ENCODE assay signal across 28 mouse cellular contexts in genomic region chr9:43997681-43998080, GRCm38 (mm10). TPM values are rescaled to one million over a fixed set of nuclear protein-coding genes. Genes with fewer than 3 reads are reported as not detected.
DNase-seq lines count a peak whose midpoint lies in the region; ATAC-seq and TF ChIP-seq lines count a peak whose summit lies in the region.
"Had no signal": no experiment of that assay in that cellular context is flagged by ENCODE, and none has a peak within 500 bp of the region (broad histone marks: within the 10 kb centered on the region; RNA-seq: fewer than 3 reads in every experiment).

No protein-coding gene starts in this region.

- WGBS in forebrain, embryonic 14.5 days, result 75% methylated on average over 2 of the region's 2 CpGs
- 79% methylated on average over 2 of the region's 2 CpGs for WGBS in forebrain, embryonic 13.5 days
- WGBS in lung, postnatal 0 days, result 78% methylated on average over 2 of the region's 2 CpGs

- no peak overlapping the region for H3K4me3 ChIP-seq in forebrain, embryonic 14.5 days (ENCODE audit: low read depth, low read length)
- H3K4me3 ChIP-seq in forebrain, embryonic 13.5 days, result no peak overlapping the region
- no peak overlapping the region for H3K4me3 ChIP-seq in embryonic fibroblast, embryonic 13.5 days (ENCODE audit: insufficient read depth, low read length)
- H3K4me3 ChIP-seq in lung, postnatal 0 days (ENCODE audit: low read depth, low read length), result no peak overlapping the region
- H3K4me3 ChIP-seq: forebrain, embryonic 10.5 days; heart, embryonic 12.5 days; hindbrain, embryonic 10.5 days; intestine, embryonic 15.5 days; limb, embryonic 13.5 days had no signal

- no peak for TF ChIP-seq POLR2A in embryonic fibroblast, embryonic 13.5 days (IDR thresholded peaks at IDR 0.05; ENCODE audit: low read depth, low read length)

- H3K4me1 ChIP-seq in forebrain, embryonic 14.5 days (ENCODE audit: control insufficient read depth, insufficient read depth, low read length), result no peaks in the 10 kb centered on the region
- H3K4me1 ChIP-seq in forebrain, embryonic 13.5 days, result peaks cover 10% of the 10 kb centered on the region
- H3K4me1 ChIP-seq in embryonic fibroblast, embryonic 13.5 days (ENCODE audit: control insufficient read depth, insufficient read depth, low read length), result peaks cover 6% of the 10 kb centered on the region
- no peaks in the 10 kb centered on the region for H3K4me1 ChIP-seq in lung, postnatal 0 days (ENCODE audit: insufficient read depth, low read depth, low read length)

- peak; percentile 44 for DNase-seq in forebrain, embryonic 14.5 days (ENCODE audit: low spot score)
- DNase-seq in layer of hippocampus, adult 9-10 months (ENCODE audit: low spot score), result peak; percentile 25
- DNase-seq in layer of hippocampus, postnatal 25 days (ENCODE audit: extremely low spot score in 1 of 2, low spot score in 1 of 2), result no peak
- peak; percentile 81 for DNase-seq in NIH3T3 (ENCODE audit: low read depth)
- no peak for DNase-seq in lung, postnatal 0 days (ENCODE audit: low spot score)
- DNase-seq: adrenal gland, adult 2 months; cerebellum, adult 18-20 months; cerebellum, postnatal 14 days; gastrocnemius, postnatal 14 days; heart, adult 18-20 months; heart, postnatal 10 days; kidney, adult 8-10 months; kidney, postnatal 14 days; lung, embryonic 14.5 days; lung, postnatal 4 days; right cerebral cortex, adult 18-20 months; right cerebral cortex, postnatal 4 days; thymus, adult 2 months had no signal

- no peaks in the 10 kb centered on the region for H3K36me3 ChIP-seq in forebrain, embryonic 14.5 days (ENCODE audit: control insufficient read depth, insufficient read depth, low read length)
- no peaks in the 10 kb centered on the region for H3K36me3 ChIP-seq in forebrain, embryonic 13.5 days (ENCODE audit: poor library complexity, severe bottlenecking)
- no peaks in the 10 kb centered on the region for H3K36me3 ChIP-seq in lung, postnatal 0 days (ENCODE audit: insufficient read depth, low read length)
- H3K36me3 ChIP-seq: forebrain, embryonic 10.5 days; heart, embryonic 12.5 days; hindbrain, embryonic 10.5 days; intestine, embryonic 15.5 days; limb, embryonic 13.5 days had no signal

- H3K27me3 ChIP-seq in forebrain, embryonic 14.5 days (replicated peaks; ENCODE audit: control insufficient read depth, insufficient read depth, low read length), result no peaks in the 10 kb centered on the region
- H3K27me3 ChIP-seq in forebrain, embryonic 13.5 days, result no peaks in the 10 kb centered on the region
- H3K27me3 ChIP-seq in lung, postnatal 0 days (replicated peaks; ENCODE audit: insufficient read depth, low read length), result no peaks in the 10 kb centered on the region
- H3K27me3 ChIP-seq: heart, embryonic 12.5 days; intestine, embryonic 15.5 days; limb, embryonic 13.5 days had no signal

- no peak for TF ChIP-seq EP300 in lung, postnatal 0 days (IDR thresholded peaks at IDR 0.05)

- no peak overlapping the region for H3K27ac ChIP-seq in forebrain, embryonic 14.5 days (ENCODE audit: low read depth, low read length)
- no peak overlapping the region for H3K27ac ChIP-seq in forebrain, embryonic 13.5 days
- peak overlapping the region; percentile 25; the same call in 1 of the 2 replicates for H3K27ac ChIP-seq in embryonic fibroblast, embryonic 13.5 days (ENCODE audit: insufficient read depth, low read length)
- H3K27ac ChIP-seq in lung, postnatal 0 days (ENCODE audit: low read length), result no peak overlapping the region
- H3K27ac ChIP-seq: forebrain, embryonic 10.5 days; hindbrain, embryonic 10.5 days; intestine, embryonic 15.5 days; limb, embryonic 13.5 days; liver, embryonic 14.5 days had no signal

- ATAC-seq in forebrain, embryonic 14.5 days, result no peak
- no peak for ATAC-seq in forebrain, embryonic 13.5 days
- ATAC-seq in lung, postnatal 0 days, result no peak
- ATAC-seq: hindbrain, embryonic 16.5 days; intestine, embryonic 15.5 days; Patski had no signal

- H3K4me2 ChIP-seq in forebrain, embryonic 14.5 days (ENCODE audit: low read length), result no peak overlapping the region
- H3K4me2 ChIP-seq in forebrain, embryonic 13.5 days, result no peak overlapping the region
- no peak overlapping the region for H3K4me2 ChIP-seq in lung, postnatal 0 days (replicated peaks; ENCODE audit: low read depth, low read length)
- H3K4me2 ChIP-seq: heart, embryonic 12.5 days; intestine, embryonic 15.5 days; limb, embryonic 13.5 days; lung, embryonic 14.5 days had no signal

- no peaks in the 10 kb centered on the region for H3K9me3 ChIP-seq in forebrain, embryonic 14.5 days (replicated peaks; ENCODE audit: control insufficient read depth, low read length)
- no peaks in the 10 kb centered on the region for H3K9me3 ChIP-seq in forebrain, embryonic 13.5 days (replicated peaks)
- H3K9me3 ChIP-seq in lung, postnatal 0 days (ENCODE audit: low read length), result no peaks in the 10 kb centered on the region
- H3K9me3 ChIP-seq: forebrain, embryonic 10.5 days; hindbrain, embryonic 10.5 days; intestine, embryonic 15.5 days; limb, embryonic 13.5 days had no signal

- no peak overlapping the region for H3K9ac ChIP-seq in forebrain, embryonic 14.5 days (ENCODE audit: low read length)
- no peak overlapping the region for H3K9ac ChIP-seq in forebrain, embryonic 13.5 days
- no peak overlapping the region for H3K9ac ChIP-seq in lung, postnatal 0 days (replicated peaks; ENCODE audit: low read depth)
- H3K9ac ChIP-seq: heart, embryonic 12.5 days; intestine, embryonic 15.5 days; limb, embryonic 13.5 days; liver, embryonic 14.5 days; lung, embryonic 14.5 days had no signal

- no peak for TF ChIP-seq CTCF in embryonic fibroblast, embryonic 13.5 days (IDR thresholded peaks at IDR 0.05; ENCODE audit: borderline replicate concordance, insufficient read depth, low read length)
- no peak for TF ChIP-seq CTCF in lung, postnatal 0 days (IDR thresholded peaks at IDR 0.05)

RNA-seq across cellular contexts. Expression of gene Thy1, which starts 45.5 kb away (rescaled TPM):
- polyA plus RNA-seq in forebrain, embryonic 14.5 days (2014; fragmentation: Nextera tagmentation; extraction: Ambion mirVana), result 3.6 and 5.0 TPM in 2 replicates
- polyA plus RNA-seq in forebrain, embryonic 13.5 days (2015; fragmentation: Nextera tagmentation; extraction: Ambion mirVana), result 0.31 and 0.98 TPM in 2 replicates
- 100 to 1,000 TPM; 833 to 928 TPM for total RNA-seq in layer of hippocampus, postnatal 25 days (2021)
- 930 and 1,281 TPM in 2 replicates for polyA plus RNA-seq in embryonic fibroblast, embryonic 13.5 days (2011; ENCODE audit: insufficient read length, low read depth, missing spikeins)
- 2.9 and 5.0 TPM in 2 replicates for polyA plus RNA-seq in lung, postnatal 0 days (2015; fragmentation: Nextera tagmentation; extraction: Ambion mirVana)
- polyA plus RNA-seq: forebrain, embryonic 10.5 days; Patski had no signal

Comparison
In these comparisons a context has a peak if more than half of its experiments do, and no peak if none do; other contexts are left out.
1. DNase-seq: peak in forebrain, embryonic 14.5 days (single experiment), layer of hippocampus, adult 9-10 months (single experiment) and NIH3T3 (single experiment); none in layer of hippocampus, postnatal 25 days (0 of 2) and lung, postnatal 0 days (single experiment).
2. RNA of gene Thy1, which starts 45.5 kb away (polyA plus RNA-seq): 930 to 1,281 TPM in embryonic fibroblast, embryonic 13.5 days; 3.6 to 5.0 TPM in forebrain, embryonic 14.5 days, 2.9 to 5.0 TPM in lung, postnatal 0 days and 0.31 to 0.98 TPM in forebrain, embryonic 13.5 days; every median in the first group is over 100 times any median in the second.